In genomic region chr9:101911176-101911866, GRCm38 (mm10) we compare ENCODE assay signal across 13 mouse cellular contexts. TPM values are rescaled to one million over a fixed set of nuclear protein-coding genes. Genes with fewer than 3 reads are reported as not detected.
A peak's percentile ranks its signal among the peaks of the same experiment; 100 is the strongest.
DNase-seq lines count a peak whose midpoint lies in the region; ATAC-seq and TF ChIP-seq lines count a peak whose summit lies in the region.
"Had no signal": no experiment of that assay in that cellular context is flagged by ENCODE, and none has a peak within 500 bp of the region (broad histone marks: within the 10 kb centered on the region; RNA-seq: fewer than 3 reads in every experiment).

No protein-coding gene starts in this region.

- H3K9me3 ChIP-seq in forebrain, postnatal 0 days (ENCODE audit: low read length): no peaks in the 10 kb centered on the region
- H3K9me3 ChIP-seq in lung, postnatal 0 days (ENCODE audit: low read length): no peaks in the 10 kb centered on the region

- TF ChIP-seq CTCF in brain, embryonic 14.5 days (IDR thresholded peaks at IDR 0.05; ENCODE audit: borderline replicate concordance, extremely low read depth, insufficient read depth, insufficient read length): no peak
- TF ChIP-seq CTCF in forebrain, postnatal 0 days (IDR thresholded peaks at IDR 0.05; ENCODE audit: low read depth): peak; percentile 27; the same call in 1 of the 2 replicates
- TF ChIP-seq CTCF in lung, postnatal 0 days (IDR thresholded peaks at IDR 0.05): peak; percentile 14; the same call in 1 of the 2 replicates

- DNase-seq in layer of hippocampus, adult 11-12 months (ENCODE audit: low spot score): peak; percentile 16
- DNase-seq in layer of hippocampus, adult 9-10 months (ENCODE audit: low spot score): no peak
- peak; percentile 87 for DNase-seq in brain, embryonic 14.5 days (ENCODE audit: low read depth)
- peak; percentile 62 for DNase-seq in forebrain, postnatal 0 days
- peak; percentile 69 for DNase-seq in lung, postnatal 0 days (ENCODE audit: low spot score)
- no peak for DNase-seq in gastrocnemius, adult 8-10 months (ENCODE audit: low spot score in 2 of 2)
- no peak for DNase-seq in adrenal gland, postnatal 25 days
- DNase-seq: gastrocnemius, adult 2 months had no signal

- TF ChIP-seq POLR2A in brain, embryonic 14.5 days (IDR thresholded peaks at IDR 0.05; ENCODE audit: borderline replicate concordance, extremely low read depth, insufficient read depth, insufficient read length, poor library complexity, severe bottlenecking): no peak

- 18% methylated on average over 9 of the region's 9 CpGs for WGBS in forebrain, postnatal 0 days
- 40% methylated on average over 9 of the region's 9 CpGs for WGBS in lung, postnatal 0 days

- H3K4me2 ChIP-seq in forebrain, postnatal 0 days (ENCODE audit: low read depth): no peak overlapping the region
- no peak overlapping the region for H3K4me2 ChIP-seq in lung, postnatal 0 days (replicated peaks; ENCODE audit: low read depth, low read length)

- H3K27ac ChIP-seq in forebrain, postnatal 0 days (ENCODE audit: low read depth, low read length): no peak overlapping the region
- no peak overlapping the region for H3K27ac ChIP-seq in lung, postnatal 0 days (ENCODE audit: low read length)
- H3K27ac ChIP-seq: gastrocnemius, adult 2 months; macrophage had no signal

- no peak overlapping the region for H3K9ac ChIP-seq in forebrain, postnatal 0 days
- no peak overlapping the region for H3K9ac ChIP-seq in lung, postnatal 0 days (replicated peaks; ENCODE audit: low read depth)

- H3K36me3 ChIP-seq in forebrain, postnatal 0 days (ENCODE audit: insufficient read depth): no peaks in the 10 kb centered on the region
- H3K36me3 ChIP-seq in lung, postnatal 0 days (ENCODE audit: insufficient read depth, low read length): no peaks in the 10 kb centered on the region
- H3K36me3 ChIP-seq: G1E had no signal

- no peak overlapping the region for H3K4me3 ChIP-seq in forebrain, postnatal 0 days (ENCODE audit: low read depth, low read length)
- no peak overlapping the region for H3K4me3 ChIP-seq in lung, postnatal 0 days (ENCODE audit: low read depth, low read length)
- H3K4me3 ChIP-seq: gastrocnemius, adult 2 months had no signal

- peak; percentile 51; the same call in 1 of the 2 replicates for TF ChIP-seq EP300 in lung, postnatal 0 days (IDR thresholded peaks at IDR 0.05)

- peak; percentile 72 for ATAC-seq in forebrain, postnatal 0 days
- ATAC-seq in lung, postnatal 0 days: peak; percentile 76

- H3K27me3 ChIP-seq in forebrain, postnatal 0 days (ENCODE audit: insufficient read depth, low read length): no peaks in the 10 kb centered on the region
- H3K27me3 ChIP-seq in lung, postnatal 0 days (replicated peaks; ENCODE audit: insufficient read depth, low read length): no peaks in the 10 kb centered on the region

- H3K4me1 ChIP-seq in forebrain, postnatal 0 days (ENCODE audit: insufficient read depth): peaks cover 12% of the 10 kb centered on the region
- H3K4me1 ChIP-seq in lung, postnatal 0 days (ENCODE audit: insufficient read depth, low read depth, low read length): no peaks in the 10 kb centered on the region

RNA-seq across cellular contexts. Expression of gene 9630041A04Rik, which starts 49.7 kb away (rescaled TPM):
- polyA plus RNA-seq in brain, embryonic 14.5 days (2012; rRNA removed): not detected in 2 replicates
- not detected in 2 replicates for total RNA-seq in forebrain, postnatal 0 days (2014; rRNA removed)
- 0.29 TPM in 1 of 2 replicates, not detected in the other for polyA plus RNA-seq in forebrain, postnatal 0 days (2015; fragmentation: Nextera tagmentation; extraction: Ambion mirVana)
- polyA plus RNA-seq in lung, postnatal 0 days (2015; fragmentation: Nextera tagmentation; extraction: Ambion mirVana): not detected in 2 replicates
- total RNA-seq in gastrocnemius, adult 8-10 months (2022): not detected
- not detected in 2 replicates for total RNA-seq in adrenal gland, postnatal 25 days (2021)
- total RNA-seq: G1E; gastrocnemius, adult 2 months; heart, postnatal 14 days; layer of hippocampus, postnatal 36 days had no signal
- polyA plus RNA-seq: G1E; macrophage; stomach, embryonic 14.5 days had no signal

Comparison
In these comparisons a context has a peak if more than half of its experiments do, and no peak if none do; other contexts are left out.
1. DNase-seq: peak in layer of hippocampus, adult 11-12 months (single experiment), brain, embryonic 14.5 days (single experiment), forebrain, postnatal 0 days (single experiment) and lung, postnatal 0 days (single experiment); none in layer of hippocampus, adult 9-10 months (single experiment), gastrocnemius, adult 8-10 months (0 of 2) and adrenal gland, postnatal 25 days (single experiment).